Mouse (Mus musculus): Measurements from ENCODE around the gene Gpr27.

Gene Gpr27

GRCm38 (mm10) chr6:99729853-99730252 is 37.4 kb downstream of the Gpr27 start:
- in situ Hi-C loops (cut with MboI; ENCODE audit: unreplicated experiment in 2 of 2) = no loop called here

- in situ Hi-C loops (cut with MboI; ENCODE audit: unreplicated experiment in 2 of 2) = no loop called here
Observed at GRCm38 (mm10) chr6:99731926-99732325, 39.4 kb downstream of the Gpr27 start.

GRCm38 (mm10) chr6:99732673-99733072 is 40.2 kb downstream of the Gpr27 start:
- in situ Hi-C loops (cut with MboI; ENCODE audit: unreplicated experiment in 2 of 2) = no loop called here

GRCm38 (mm10) chr6:99734666-99735065 is 42.2 kb downstream of the Gpr27 start:
- in situ Hi-C loops (cut with MboI; ENCODE audit: unreplicated experiment in 2 of 2) = no loop called here

- in situ Hi-C loops (cut with MboI; ENCODE audit: unreplicated experiment in 2 of 2) = no loop called here
Observed at GRCm38 (mm10) chr6:99742866-99743265, 50.4 kb downstream of the Gpr27 start.

All from v-Abl transformed pro-B cells (cell line).